Mouse (Mus musculus): ENCODE results near the gene Uvrag.

GRCm38 (mm10) chr7:98838729-98839141, 302.2 kb downstream of the Uvrag start:
- TF ChIP-seq CTCF (IDR thresholded peaks at IDR 0.05; ENCODE audit: extremely low read depth, insufficient read depth, insufficient read length, insufficient replicate concordance) (no peak), POLR2A (IDR thresholded peaks at IDR 0.05; ENCODE audit: low read depth, low read length) (no peak)
